Mouse (Mus musculus): ENCODE data around the gene Tinag. TPM values are rescaled to one million over a fixed set of nuclear protein-coding genes. Genes with fewer than 3 reads are reported as not detected.
"Not testable (repeated sequence)": the region's sequence is repeated elsewhere in the genome, so short reads cannot be mapped to it uniquely, and the experiment has no call there.

Gene Tinag
- not detected for total RNA-seq (2022)

DNA sequence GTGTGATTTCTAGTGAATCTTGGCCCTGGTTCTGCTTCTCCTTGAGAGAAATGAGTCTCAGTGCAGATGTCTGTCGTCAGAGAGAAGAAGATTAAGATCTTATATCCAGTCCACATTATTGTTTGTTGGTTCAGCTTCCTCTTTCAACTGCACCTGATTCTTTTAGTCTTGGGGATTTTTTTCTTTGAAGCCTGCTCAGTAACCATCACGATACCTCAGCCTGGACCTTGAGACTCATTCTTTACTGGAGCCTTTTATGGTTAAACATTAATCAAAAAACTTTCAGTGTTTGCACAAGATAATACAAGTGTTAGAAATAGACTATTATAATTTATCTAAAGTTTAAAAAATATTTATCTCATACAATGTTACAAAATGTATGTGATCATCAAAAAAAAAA is at the start of gene Tinag:
Tinag (minus strand) TSS at position 210 of the 400 bp plus-strand sequence.
- DNase-seq (ENCODE audit: low spot score in 2 of 2), result no peak

DNA sequence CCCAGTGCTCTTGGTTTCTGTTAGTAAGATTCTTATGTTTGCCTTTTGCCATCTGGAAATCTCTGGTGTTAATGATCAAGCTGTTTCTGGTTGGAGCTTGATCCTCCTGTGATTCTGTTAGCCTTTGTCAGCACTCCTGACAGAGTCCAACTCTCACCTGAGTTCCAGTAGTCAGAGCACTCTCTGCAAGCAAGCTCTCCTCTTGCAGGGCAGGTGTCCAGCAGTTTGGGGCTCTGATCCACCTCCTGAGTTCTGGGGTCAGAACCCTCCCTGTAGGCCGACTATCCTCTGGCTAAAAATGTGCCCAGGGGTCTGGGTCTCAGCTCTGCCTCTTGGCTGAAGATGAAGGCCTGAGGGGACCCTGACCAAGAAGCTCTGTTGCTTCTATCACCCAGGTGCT is 37.6 kb upstream of the Tinag start:
- DNase-seq (ENCODE audit: low spot score in 2 of 2), result not testable (repeated sequence)

- no peak for DNase-seq (ENCODE audit: low spot score in 2 of 2)
Observed at GRCm38 (mm10) chr9:77071676-77072075, 26.1 kb upstream of the Tinag start.

DNA sequence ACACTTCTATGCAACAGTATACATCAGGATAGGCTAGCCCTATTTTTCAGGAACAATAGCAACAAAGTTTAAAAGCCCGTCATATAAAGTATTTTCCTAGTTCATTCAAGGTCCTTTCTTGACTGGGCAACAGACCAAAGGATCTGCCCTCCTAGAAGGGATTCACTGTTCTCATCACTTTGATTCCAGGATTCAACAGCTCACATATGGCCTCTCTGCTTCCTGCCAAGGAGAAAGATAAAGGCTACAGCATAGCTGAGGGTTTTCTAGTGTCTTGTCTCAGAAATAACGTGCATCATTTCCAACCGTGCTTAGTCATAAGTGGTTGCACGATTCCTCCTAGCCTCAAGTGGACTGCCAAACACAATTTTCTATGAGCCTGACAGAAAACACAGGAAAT is 11.0 kb upstream of the Tinag start:
- no peak for DNase-seq (ENCODE audit: low spot score in 2 of 2)

DNA sequence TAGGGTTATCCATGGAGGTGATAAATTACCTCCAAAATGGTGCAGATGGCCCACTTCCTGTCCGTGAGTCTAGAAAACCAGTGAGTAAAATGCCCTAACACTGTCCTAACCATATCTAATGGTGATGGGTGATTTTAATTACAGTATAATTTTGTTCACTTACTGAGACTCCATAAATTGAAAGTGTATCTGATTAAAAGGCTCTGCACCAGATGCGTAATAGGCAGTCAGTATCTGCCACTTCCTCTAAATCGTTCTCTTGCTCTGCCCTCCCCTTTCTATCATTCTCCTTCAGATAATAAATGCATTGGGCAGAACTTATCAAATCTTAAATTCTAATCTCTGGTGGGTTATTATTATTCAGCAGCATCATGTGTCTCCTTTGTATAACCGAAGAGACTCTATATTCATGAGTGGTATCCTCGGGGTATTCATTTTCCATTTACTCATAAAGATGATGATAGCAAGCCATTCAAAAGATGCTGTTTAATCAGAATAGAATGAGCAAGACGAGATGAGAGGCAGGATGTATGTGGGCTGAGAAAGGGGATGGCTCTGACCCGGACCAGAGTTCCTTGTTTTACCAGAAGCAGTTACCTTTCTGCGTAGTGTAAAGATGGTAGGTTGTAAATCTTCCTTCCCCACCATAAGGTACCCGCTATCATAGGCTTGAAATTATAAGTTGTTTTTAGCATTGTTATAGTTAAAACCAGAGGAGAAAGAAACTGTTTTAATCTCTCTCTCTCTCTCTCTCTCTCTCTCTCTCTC is 9.0 kb upstream of the Tinag start:
- no peak for DNase-seq (ENCODE audit: low spot score in 2 of 2)

DNA sequence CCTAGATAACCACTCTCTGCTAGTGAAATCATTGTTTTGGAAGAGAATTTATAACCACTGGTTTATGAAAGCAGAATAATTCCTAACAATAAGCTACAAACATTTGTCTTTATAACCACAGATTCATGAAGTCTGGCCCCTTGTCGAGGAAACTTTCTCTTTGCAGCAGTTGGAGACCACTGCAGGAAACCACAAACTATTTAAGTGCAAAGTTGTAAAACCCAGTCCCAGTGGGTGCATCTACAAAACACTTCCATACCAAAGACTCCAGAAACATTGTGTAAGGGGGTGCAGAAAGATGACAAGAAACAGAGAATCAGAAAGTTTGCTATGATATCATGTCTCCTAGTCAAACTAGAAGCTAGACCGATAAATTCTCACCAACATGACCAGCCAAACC is 5.8 kb upstream of the Tinag start:
- DNase-seq (ENCODE audit: low spot score in 2 of 2), result no peak

DNA sequence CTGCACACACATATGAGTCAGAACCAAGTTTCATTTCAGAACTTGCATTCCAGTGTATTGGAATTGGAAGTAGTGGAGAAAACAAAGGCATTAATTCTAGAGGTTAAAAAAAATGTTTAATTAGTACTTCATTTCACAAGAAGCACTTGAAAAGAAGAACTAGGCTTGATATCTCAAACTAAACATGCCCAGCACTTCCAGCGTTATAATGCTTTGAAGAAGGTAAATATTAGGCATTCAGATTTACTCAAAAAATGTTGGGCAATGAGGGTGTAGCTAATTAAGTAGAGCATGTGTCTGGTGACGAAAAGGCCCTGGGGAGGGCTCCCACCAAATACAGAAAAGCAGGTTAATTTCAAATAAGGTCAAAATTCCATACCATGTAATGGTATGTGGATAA is 4.1 kb upstream of the Tinag start:
- no peak for DNase-seq (ENCODE audit: low spot score in 2 of 2)

DNA sequence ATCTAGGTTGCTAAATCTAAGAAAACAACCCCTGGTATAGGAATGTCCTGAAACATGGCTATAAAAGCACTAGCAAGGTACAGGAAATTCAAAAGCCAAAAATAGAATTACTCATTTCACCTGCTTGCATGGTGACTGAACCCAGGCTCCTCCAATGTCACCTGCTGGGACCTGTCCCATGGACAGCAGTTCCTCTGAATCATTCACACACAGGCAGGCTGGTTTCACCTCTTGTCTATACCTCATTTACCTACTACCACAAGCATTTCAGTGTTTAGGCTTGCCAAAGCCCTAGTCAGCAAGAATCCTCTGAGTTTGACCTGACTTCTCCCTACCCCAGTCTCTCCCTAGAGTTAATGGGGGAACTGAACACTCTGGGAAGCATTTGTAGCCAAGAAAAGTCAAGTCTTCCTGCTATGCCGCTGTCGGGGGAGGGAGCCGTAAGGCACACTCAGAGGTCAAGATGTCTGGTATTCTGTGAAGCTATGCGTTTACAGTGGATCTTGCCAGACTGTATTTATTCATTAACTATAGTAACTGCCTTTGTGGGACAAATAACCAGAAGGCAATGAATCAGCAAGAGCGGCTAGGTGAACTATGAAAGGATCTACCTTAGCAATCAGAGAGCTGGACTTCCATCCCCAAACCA is 597 bp upstream of the Tinag start:
- DNase-seq (ENCODE audit: low spot score in 2 of 2), result no peak

DNA sequence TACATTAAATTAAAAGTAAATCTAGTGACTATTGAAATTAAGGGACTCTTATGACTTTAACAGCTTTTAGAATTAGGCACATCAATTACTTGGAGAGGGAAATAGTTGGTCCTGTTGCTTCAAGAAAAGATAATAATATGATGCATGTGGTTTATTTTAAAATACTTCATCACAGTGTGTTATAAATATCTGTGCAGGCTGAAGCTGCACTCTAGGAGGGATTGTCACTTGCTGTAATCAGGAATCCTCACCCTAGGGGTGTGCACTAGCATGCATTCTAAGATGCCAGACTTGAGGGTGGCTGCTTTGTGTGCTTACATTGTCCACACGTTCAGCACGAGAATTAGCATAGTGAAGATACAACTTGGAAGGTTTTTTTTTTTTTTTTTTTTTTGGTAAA is 10.2 kb downstream of the Tinag start:
- DNase-seq (ENCODE audit: low spot score in 2 of 2), result no peak

DNA sequence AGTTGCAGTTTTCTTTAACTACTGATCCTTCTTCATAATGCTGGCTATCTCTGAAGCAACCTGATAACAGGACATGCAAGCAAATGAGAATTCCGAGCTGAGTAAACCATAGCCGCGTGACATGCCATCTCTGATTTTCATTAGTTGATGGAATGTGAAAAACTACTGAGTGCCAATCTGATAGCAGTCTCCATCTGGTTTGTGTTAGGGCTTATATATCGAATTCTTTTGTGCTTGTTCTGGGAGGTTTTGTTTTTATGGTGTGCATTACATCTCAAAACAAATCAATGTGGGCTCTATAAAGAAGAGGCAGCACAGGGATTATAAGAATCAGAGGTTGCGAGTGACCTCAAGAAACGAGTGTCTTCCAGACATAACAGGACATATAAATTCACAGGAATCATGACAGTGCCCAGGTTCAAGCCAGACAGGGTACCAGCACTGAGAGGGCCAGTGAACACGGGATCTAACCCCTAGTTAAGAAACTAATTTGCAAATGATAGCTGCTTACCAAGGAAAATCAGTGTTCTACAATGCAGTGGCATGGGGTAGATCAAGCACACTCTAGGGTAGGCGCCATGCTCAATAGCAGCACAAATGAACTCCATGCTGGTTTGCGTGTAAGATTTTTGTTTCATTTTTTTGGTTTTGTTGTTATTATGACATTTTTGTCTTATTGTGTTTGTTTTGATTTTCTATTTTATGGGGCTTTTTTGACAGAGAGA is 13.0 kb downstream of the Tinag start:
- DNase-seq (ENCODE audit: low spot score in 2 of 2), result no peak

DNA sequence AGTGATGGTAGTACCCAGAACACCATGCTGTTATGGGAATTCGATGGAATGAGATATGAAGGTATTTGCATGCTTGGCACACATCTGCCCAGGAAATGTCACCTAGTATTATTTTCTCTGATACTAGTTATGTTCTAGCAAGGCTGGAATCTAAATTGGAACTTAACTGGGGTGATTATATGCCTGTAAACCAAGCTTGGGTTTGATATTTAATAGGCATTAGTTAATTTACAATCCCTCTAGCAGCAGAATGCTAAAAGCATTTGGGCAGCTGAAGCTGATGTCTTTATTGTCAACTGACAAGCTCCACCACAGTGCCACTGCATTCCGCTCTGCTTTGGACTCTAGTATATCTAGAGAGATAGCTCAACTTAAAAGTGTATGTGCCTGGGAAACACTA is 20.3 kb downstream of the Tinag start:
- no peak for DNase-seq (ENCODE audit: low spot score in 2 of 2)

DNA sequence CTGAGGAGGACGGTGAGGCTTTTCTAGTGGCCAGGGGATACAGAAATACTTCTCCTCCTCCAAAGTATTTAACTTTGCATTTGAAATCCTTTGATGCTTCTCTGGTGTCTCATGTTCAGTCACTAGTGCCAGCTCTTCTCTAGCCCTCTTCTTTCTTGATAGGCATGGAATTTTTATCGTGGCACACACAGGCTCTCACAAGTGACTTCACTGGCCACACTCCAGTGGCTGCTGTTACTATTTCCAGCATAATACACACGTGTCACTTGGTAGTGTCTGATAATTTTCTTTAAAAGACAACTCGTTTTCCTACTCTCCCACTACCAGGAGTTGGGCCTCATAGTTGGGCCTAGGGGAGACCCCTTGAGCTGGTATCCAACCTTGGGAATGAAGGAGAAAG is 26.7 kb downstream of the Tinag start:
- no peak for DNase-seq (ENCODE audit: low spot score in 2 of 2)

DNA sequence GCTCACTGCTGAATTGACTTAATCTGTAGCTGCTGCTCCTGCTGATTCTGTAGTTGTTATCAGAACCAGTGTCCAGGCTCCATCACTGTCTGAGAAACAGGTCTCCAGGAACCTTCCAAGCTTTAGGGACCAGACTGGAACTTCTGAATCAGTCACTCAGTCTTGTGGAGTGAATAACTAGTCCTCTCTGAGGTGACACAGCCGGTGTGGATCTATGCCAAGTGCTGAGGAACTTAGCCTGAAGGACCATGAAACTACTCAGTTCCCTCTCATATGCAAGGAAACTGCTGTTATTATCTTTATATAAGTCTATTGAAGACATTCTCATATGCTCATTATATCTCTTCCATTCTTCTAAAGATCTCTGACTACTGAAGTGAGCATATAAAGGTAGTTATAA is 49.6 kb downstream of the Tinag start:
- DNase-seq (ENCODE audit: low spot score in 2 of 2), result no peak

GRCm38 (mm10) chr9:76989946-76990345 is 55.6 kb downstream of the Tinag start:
- no peak for DNase-seq (ENCODE audit: low spot score in 2 of 2)

DNA sequence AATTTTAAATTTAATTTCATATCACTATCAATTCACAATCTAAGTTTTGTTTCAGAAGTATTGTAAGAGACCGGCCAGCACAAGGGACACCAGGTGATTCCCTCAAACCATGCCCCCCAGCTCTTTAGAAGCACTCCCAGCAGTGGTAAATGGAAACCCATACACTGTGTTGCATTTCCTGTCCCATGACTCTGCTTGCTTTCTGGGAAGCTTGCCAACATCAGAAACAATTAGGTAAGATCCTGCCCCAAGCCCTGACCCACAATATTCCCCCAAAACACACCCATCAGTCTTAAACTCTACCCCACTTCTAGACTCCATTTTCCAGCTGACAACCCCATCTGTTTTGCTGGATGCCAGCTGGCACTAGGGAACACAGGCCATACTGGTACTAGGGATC is 110.8 kb downstream of the Tinag start:
- no peak for DNase-seq (ENCODE audit: low spot score in 2 of 2)

GRCm38 (mm10) chr9:76915093-76915661 is 130.4 kb downstream of the Tinag start:
- no peak for DNase-seq (ENCODE audit: low spot score in 2 of 2)
